Mouse (Mus musculus): Measurements from ENCODE around the gene S1pr2.

DNA sequence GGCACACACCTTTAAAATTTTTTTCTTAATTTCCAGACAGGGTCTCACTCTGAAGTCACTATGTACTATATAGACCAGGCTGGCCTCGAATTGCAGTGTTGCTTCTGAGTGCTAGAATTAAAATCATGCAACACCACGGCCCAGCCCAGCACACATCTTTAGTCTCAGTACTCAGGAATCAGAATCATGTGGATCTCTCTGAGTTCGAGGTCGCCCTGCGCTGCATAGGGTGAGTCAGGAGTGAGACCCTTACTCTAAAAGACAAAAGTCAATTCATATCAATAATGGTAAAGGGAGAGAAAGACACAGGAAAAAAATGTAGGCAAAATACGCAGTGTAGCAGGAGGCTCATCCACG, 25.7 kb upstream of the S1pr2 start:
- TF ChIP-seq CTCF (conservative IDR thresholded peaks at IDR 0.05; ENCODE audit: low read length), result no peak
- TF ChIP-seq POU5F1 (IDR thresholded peaks at IDR 0.05; ENCODE audit: borderline replicate concordance, low read length), result no peak
- no peak for TF ChIP-seq NANOG (IDR thresholded peaks at IDR 0.05; ENCODE audit: borderline replicate concordance, low read length)
